Mouse (Mus musculus): ENCODE data around the gene Tuba1b. TPM values are rescaled to one million over a fixed set of nuclear protein-coding genes. Genes with fewer than 3 reads are reported as not detected.

Tuba1b gene
- total and polyA plus RNA-seq, 2 experiments from 2014 or later, result 1,582 to 3,264 TPM

- Histone ChIP-seq H3K9me3 (ENCODE audit: low read length) (no peaks in the 10 kb centered on the region), H3K4me2 (ENCODE audit: low read depth, low read length, poor library complexity, severe bottlenecking) (peak within 1 kb of the TSS; percentile 69), H3K27me3 (ENCODE audit: insufficient read depth, low read length) (no peaks in the 10 kb centered on the region), H3K4me1 (ENCODE audit: insufficient read depth, low read length) (peaks cover 10% of the 10 kb centered on the region; the same call in 1 of the 2 replicates), H3K27ac (ENCODE audit: low read depth, low read length) (peak within 1 kb of the TSS; percentile 90), H3K9ac (replicated peaks; ENCODE audit: low read length, poor library complexity, severe bottlenecking) (peak within 1 kb of the TSS; percentile 84), H3K4me3 (ENCODE audit: low read depth, low read length) (peak within 1 kb of the TSS; percentile 91), H3K36me3 (ENCODE audit: insufficient read depth, low read length) (peaks cover 5% of the 10 kb centered on the region; the same call in 1 of the 2 replicates)
- ATAC-seq (ENCODE audit: low FRiP score) (peak; percentile 99), DNase-seq (ENCODE audit: low spot score) (peak; percentile 100)
- no peak for TF ChIP-seq CTCF (IDR thresholded peaks at IDR 0.05)
- under 1% methylated on average over 82 of the region's 82 CpGs for WGBS
Observed at GRCm38 (mm10) chr15:98917538-98918498, 16.5 kb downstream of the Tuba1b start, which contains the start of gene Lmbr1l. TSS of gene Lmbr1l (minus strand) at chr15:98918231.

DNA sequence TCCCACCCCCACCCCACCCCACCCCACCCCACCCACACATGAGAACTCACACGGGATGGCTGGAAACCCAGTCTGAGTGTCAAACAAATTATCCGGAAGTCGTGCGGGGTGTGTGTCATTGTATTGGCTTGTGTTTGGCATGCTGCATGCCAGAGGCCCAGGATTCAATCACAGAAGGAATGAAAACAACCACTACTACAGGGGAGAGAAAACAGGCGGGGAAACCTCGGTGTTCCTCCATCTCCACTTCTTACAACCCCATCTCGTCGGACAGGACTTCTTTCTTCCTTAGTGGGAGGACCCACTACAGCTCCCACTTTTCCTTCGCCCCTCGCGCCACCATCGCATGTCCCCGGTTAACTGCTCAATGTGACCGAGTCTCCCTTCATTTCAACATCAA is 17.3 kb downstream of the Tuba1b start:
- Histone ChIP-seq H3K4me1 (ENCODE audit: insufficient read depth, low read length) (peaks cover 10% of the 10 kb centered on the region; the same call in 1 of the 2 replicates), H3K4me3 (ENCODE audit: low read depth, low read length) (peak overlapping the region; percentile 91), H3K36me3 (ENCODE audit: insufficient read depth, low read length) (peaks cover 11% of the 10 kb centered on the region), H3K9ac (replicated peaks; ENCODE audit: low read length, poor library complexity, severe bottlenecking) (peak overlapping the region; percentile 84), H3K9me3 (ENCODE audit: low read length) (no peaks in the 10 kb centered on the region), H3K27me3 (ENCODE audit: insufficient read depth, low read length) (no peaks in the 10 kb centered on the region), H3K27ac (ENCODE audit: low read depth, low read length) (peak overlapping the region; percentile 90), H3K4me2 (ENCODE audit: low read depth, low read length, poor library complexity, severe bottlenecking) (peak overlapping the region; percentile 69)
- WGBS, result under 1% methylated on average over 14 of the region's 14 CpGs
- no peak for TF ChIP-seq CTCF (IDR thresholded peaks at IDR 0.05)
- DNase-seq (ENCODE audit: low spot score) (no peak), ATAC-seq (ENCODE audit: low FRiP score) (no peak)

DNA sequence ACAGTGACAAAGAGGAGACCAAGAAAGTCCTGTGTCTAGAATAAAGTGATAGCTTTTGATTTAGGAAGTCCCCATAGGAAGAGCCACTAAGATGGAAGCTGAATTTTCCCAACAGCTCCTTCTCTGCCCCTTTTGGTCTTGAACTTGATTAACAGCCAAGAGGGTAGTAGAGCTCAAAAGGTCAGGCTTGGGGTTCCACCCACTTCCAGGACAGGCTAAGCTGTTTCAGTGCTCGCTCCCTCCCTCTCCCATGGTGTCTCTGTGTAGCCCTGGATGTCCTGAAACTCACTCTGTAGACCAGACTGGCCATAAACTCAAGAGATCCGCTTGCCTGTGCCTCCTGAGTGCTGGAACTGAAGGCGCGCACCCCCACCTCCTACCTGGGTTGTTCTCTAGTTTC is 18.3 kb downstream of the Tuba1b start:
- H3K9ac ChIP-seq (replicated peaks; ENCODE audit: low read length, poor library complexity, severe bottlenecking), result peak overlapping the region; percentile 84; the same call in 1 of the 2 replicates
- WGBS, result 91% methylated on average over 4 of the region's 4 CpGs
- H3K4me2 ChIP-seq (ENCODE audit: low read depth, low read length, poor library complexity, severe bottlenecking), result peak overlapping the region; percentile 69
- no peak for ATAC-seq (ENCODE audit: low FRiP score)
- H3K4me3 ChIP-seq (ENCODE audit: low read depth, low read length), result peak overlapping the region; percentile 91
- no peaks in the 10 kb centered on the region for H3K9me3 ChIP-seq (ENCODE audit: low read length)
- H3K27me3 ChIP-seq (ENCODE audit: insufficient read depth, low read length), result no peaks in the 10 kb centered on the region
- no peak for TF ChIP-seq CTCF (IDR thresholded peaks at IDR 0.05)
- H3K27ac ChIP-seq (ENCODE audit: low read depth, low read length), result no peak overlapping the region
- DNase-seq (ENCODE audit: low spot score), result no peak
- H3K36me3 ChIP-seq (ENCODE audit: insufficient read depth, low read length), result peaks cover 21% of the 10 kb centered on the region
- peaks cover 10% of the 10 kb centered on the region; the same call in 1 of the 2 replicates for H3K4me1 ChIP-seq (ENCODE audit: insufficient read depth, low read length)

GRCm38 (mm10) chr15:98914903-98915302 is 19.5 kb downstream of the Tuba1b start:
- Histone ChIP-seq H3K36me3 (ENCODE audit: insufficient read depth, low read length) (peaks cover 25% of the 10 kb centered on the region), H3K27ac (ENCODE audit: low read depth, low read length) (no peak overlapping the region), H3K4me1 (ENCODE audit: insufficient read depth, low read length) (peaks cover 10% of the 10 kb centered on the region; the same call in 1 of the 2 replicates), H3K9ac (replicated peaks; ENCODE audit: low read length, poor library complexity, severe bottlenecking) (no peak overlapping the region), H3K27me3 (ENCODE audit: insufficient read depth, low read length) (no peaks in the 10 kb centered on the region), H3K4me2 (ENCODE audit: low read depth, low read length, poor library complexity, severe bottlenecking) (no peak overlapping the region), H3K9me3 (ENCODE audit: low read length) (no peaks in the 10 kb centered on the region), H3K4me3 (ENCODE audit: low read depth, low read length) (no peak overlapping the region)
- no peak for TF ChIP-seq CTCF (IDR thresholded peaks at IDR 0.05)
- DNase-seq (ENCODE audit: low spot score) (no peak), ATAC-seq (ENCODE audit: low FRiP score) (no peak)
- 88% methylated on average over 6 of the region's 6 CpGs for WGBS

- no peak for ATAC-seq (ENCODE audit: low FRiP score)
- WGBS, result 25% methylated on average over 10 of the region's 10 CpGs
Observed at GRCm38 (mm10) chr15:98904692-98905091, 29.7 kb downstream of the Tuba1b start.

DNA sequence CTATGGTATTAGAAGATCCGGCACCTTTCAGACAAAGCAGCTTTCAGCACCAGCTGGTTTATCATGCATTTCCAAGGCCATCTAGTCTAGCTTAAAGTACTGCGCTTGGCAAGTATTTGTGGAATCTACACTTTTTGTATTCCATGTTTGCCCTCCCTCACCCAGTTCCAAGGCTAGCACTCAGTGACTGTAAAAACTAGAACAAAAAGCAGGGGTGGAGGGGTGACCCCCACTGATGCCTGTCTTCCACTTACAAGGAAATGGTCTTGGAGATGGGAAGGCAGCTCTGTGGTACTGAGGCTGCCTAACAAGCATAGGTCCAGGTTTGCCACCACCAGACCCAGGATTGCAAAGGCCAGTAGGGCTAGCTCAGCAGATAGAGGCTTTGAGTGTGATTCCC is 31.8 kb downstream of the Tuba1b start:
- peaks cover 16% of the 10 kb centered on the region; the same call in 1 of the 2 replicates for H3K27me3 ChIP-seq (ENCODE audit: insufficient read depth, low read length)
- no peak overlapping the region for H3K4me2 ChIP-seq (ENCODE audit: low read depth, low read length, poor library complexity, severe bottlenecking)
- peaks cover 6% of the 10 kb centered on the region; the same call in 1 of the 2 replicates for H3K4me1 ChIP-seq (ENCODE audit: insufficient read depth, low read length)
- ATAC-seq (ENCODE audit: low FRiP score) (no peak), DNase-seq (ENCODE audit: low spot score) (no peak)
- no peak overlapping the region for H3K9ac ChIP-seq (replicated peaks; ENCODE audit: low read length, poor library complexity, severe bottlenecking)
- H3K27ac ChIP-seq (ENCODE audit: low read depth, low read length), result no peak overlapping the region
- H3K4me3 ChIP-seq (ENCODE audit: low read depth, low read length), result no peak overlapping the region
- WGBS, result 92% methylated on average over 2 of the region's 2 CpGs
- no peaks in the 10 kb centered on the region for H3K9me3 ChIP-seq (ENCODE audit: low read length)
- TF ChIP-seq CTCF (IDR thresholded peaks at IDR 0.05), result no peak
- H3K36me3 ChIP-seq (ENCODE audit: insufficient read depth, low read length), result peaks cover 13% of the 10 kb centered on the region

More at GRCm38 (mm10) chr15:98904692-98905091, 29.7 kb downstream of the Tuba1b start:
- no peak overlapping the region for H3K27ac ChIP-seq (ENCODE audit: low read depth, low read length)
- no peaks in the 10 kb centered on the region for H3K9me3 ChIP-seq (ENCODE audit: low read length)
- no peaks in the 10 kb centered on the region for H3K27me3 ChIP-seq (ENCODE audit: insufficient read depth, low read length)
- no peak overlapping the region for H3K4me2 ChIP-seq (ENCODE audit: low read depth, low read length, poor library complexity, severe bottlenecking)
- peak; percentile 75 for TF ChIP-seq CTCF (IDR thresholded peaks at IDR 0.05)
- H3K36me3 ChIP-seq (ENCODE audit: insufficient read depth, low read length), result peaks cover 34% of the 10 kb centered on the region
- DNase-seq (ENCODE audit: low spot score), result peak; percentile 58
- H3K4me1 ChIP-seq (ENCODE audit: insufficient read depth, low read length), result no peaks in the 10 kb centered on the region
- no peak overlapping the region for H3K9ac ChIP-seq (replicated peaks; ENCODE audit: low read length, poor library complexity, severe bottlenecking)
- H3K4me3 ChIP-seq (ENCODE audit: low read depth, low read length), result no peak overlapping the region
